Mouse (Mus musculus): ENCODE results near the gene Glyr1.

- TF ChIP-seq GATA1 (IDR thresholded peaks at IDR 0.05; ENCODE audit: borderline replicate concordance, low read length) (no peak), FLI1 (IDR thresholded peaks at IDR 0.05; ENCODE audit: low read length) (no peak)
Measured at GRCm38 (mm10) chr16:5013054-5013838, 36.4 kb downstream of the Glyr1 start, which contains the start of gene Rogdi.

Measured in megakaryocyte, embryonic 14.5 days (primary cell).